Mouse (Mus musculus): ENCODE measurements at regions not wholly inside any gene's neighbourhood (a gene's known extent, or its start where the extent isn't known, plus 50 kb on each side); places are given as distances from the start of the nearest gene placed in this dataset.

GRCm38 (mm10) chr1:106086687-106087086 lies 84.9 kb upstream of the Phlpp1 start:
- no peak for DNase-seq

- no peak for DNase-seq
Observed at GRCm38 (mm10) chr1:106092909-106093557, 78.5 kb upstream of the Phlpp1 start.

GRCm38 (mm10) chr1:106093813-106094212 lies 77.7 kb upstream of the Phlpp1 start:
- DNase-seq: no peak

GRCm38 (mm10) chr1:106096324-106096723 lies 75.2 kb upstream of the Phlpp1 start:
- peak; percentile 53 for DNase-seq

GRCm38 (mm10) chr1:106097177-106097576 lies 74.4 kb upstream of the Phlpp1 start:
- DNase-seq: no peak

- no peak for DNase-seq
Observed at GRCm38 (mm10) chr1:106100611-106101010, 70.9 kb upstream of the Phlpp1 start.

GRCm38 (mm10) chr1:106102537-106102936 lies 69.0 kb upstream of the Phlpp1 start:
- DNase-seq: no peak

- no peak for DNase-seq
Observed at GRCm38 (mm10) chr1:106109081-106109480, 62.5 kb upstream of the Phlpp1 start.

Measured in embryo, embryonic 11 days (tissue).